Mouse (Mus musculus) megakaryocyte, embryonic 14.5 days (primary cell): Measurements from ENCODE around the gene Rrp7a.

Experiments
- FLI1 ChIP-seq: IDR thresholded peaks from 2 replicates; pipeline ENCODE4 v1.6.1; 2012; ENCODE audit warnings: low read length, inconsistent platforms, mixed read lengths
- GATA1 ChIP-seq: IDR thresholded peaks from 3 replicates; pipeline ENCODE4 v1.6.1; 2012; ENCODE audit warnings: mixed read lengths, low read length, inconsistent platforms, borderline replicate concordance

DNA sequence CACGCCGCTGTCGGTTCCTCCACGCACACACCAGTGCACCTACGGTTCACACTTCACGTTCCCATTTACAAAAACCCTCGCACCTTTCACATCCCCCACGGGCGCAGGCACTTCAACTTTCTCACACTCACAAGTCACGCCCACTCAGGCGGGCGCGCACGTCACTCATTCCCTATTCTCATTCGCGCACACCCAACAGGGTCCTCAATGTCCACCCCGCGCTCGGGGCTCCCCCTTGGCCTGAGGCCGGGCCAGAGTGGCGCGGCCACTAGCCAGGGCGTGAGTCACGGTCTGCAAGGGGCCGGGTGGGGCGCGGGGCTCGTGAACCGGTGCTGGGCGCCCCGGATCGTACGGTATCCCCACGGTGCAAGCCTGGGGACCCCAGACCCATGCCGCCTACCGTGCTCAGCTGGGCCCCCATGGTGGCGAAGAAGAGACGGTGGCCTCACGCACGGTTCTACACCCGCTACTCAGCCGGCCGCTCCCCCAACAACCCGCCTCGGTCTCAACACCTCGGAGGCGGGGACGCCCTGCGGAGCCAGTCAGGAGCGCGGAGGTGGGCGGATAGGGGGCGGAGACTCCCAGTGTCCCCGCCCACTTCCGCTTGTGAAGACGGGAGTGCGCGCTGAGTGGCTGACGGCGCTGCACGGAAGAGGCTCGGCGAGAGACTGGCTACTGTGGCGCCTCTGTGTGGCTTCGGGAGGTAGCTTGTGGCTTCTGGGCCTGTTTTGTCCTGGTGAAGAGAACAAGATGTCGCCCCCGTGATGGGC is 49.3 kb upstream of the Rrp7a start:
- no peak for TF ChIP-seq GATA1
- TF ChIP-seq FLI1: peak; percentile 79
